Mouse (Mus musculus) monocyte, adult 5-6 weeks (primary cell): ENCODE results near the gene Slc25a30. TPM values are rescaled to one million over a fixed set of nuclear protein-coding genes. Genes with fewer than 3 reads are reported as not detected.

Source experiments
- ATAC-seq: fragments of 153-309, 156-312 bp; replicated peaks from 2 replicates; pipeline ENCODE4 v1.8.0; 2017; ENCODE audit warnings: mild to moderate bottlenecking; ENCODE audit not compliant: low TSS enrichment, insufficient number of reproducible peaks, severe bottlenecking, poor library complexity, low FRiP score
- total RNA-seq: library from RNA; stranded (forward); fragments of 200-1000, 200-491, 200-594 nt; gene quantifications from 3 replicates; pipeline ENCODE4 v1.2.3, GENCODE M21; 2017

Slc25a30 gene
- total RNA-seq, 1 experiment from 2014 or later, result 22.8 TPM

DNA sequence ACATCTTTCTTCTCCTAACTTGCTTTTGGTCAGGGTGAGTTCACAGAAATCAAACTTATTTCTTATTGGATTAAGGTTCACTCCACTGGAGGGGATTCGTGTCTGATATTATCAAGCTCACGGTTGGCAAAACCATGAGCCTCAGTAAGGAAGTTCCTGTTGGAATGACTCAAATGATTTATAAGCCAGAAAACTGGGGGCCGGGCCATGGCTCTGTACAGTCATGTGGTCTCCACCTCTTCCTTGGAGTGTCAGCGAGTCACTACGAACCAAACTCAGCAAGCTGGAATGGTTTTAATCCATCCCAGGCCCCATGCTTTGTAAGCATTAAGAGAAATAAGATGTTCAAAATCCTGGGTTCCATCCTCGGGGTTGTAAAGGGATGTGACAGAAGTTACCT lies 29.9 kb downstream of the Slc25a30 start:
- ATAC-seq, result no peak

- peak; percentile 95 for ATAC-seq
Observed at GRCm38 (mm10) chr14:75753991-75754817, 32.6 kb downstream of the Slc25a30 start, which contains the start of gene Cog3. Cog3 (minus strand) TSS chr14:75754517.

DNA sequence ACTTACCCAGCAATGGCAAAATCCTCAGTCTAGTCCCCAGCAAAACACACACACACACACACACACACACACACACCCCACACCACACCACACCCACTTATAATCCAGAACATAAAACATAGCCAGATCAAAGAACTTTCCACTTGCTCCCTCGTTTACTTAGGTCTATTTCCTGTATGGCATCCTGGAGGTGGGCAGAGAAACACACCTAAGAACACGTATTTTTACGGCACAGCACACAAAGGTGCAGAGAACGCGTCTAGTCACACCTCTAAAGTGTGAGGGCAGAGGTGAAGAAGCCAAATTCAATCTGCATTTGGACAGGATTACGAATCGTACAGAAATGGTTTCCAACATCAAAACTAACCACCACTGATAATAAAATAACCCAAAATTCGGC lies 33.6 kb downstream of the Slc25a30 start:
- no peak for ATAC-seq

- ATAC-seq, result peak; percentile 38; the same call in 1 of the 2 replicates
Observed at GRCm38 (mm10) chr14:75751040-75751439, 35.8 kb downstream of the Slc25a30 start.

DNA sequence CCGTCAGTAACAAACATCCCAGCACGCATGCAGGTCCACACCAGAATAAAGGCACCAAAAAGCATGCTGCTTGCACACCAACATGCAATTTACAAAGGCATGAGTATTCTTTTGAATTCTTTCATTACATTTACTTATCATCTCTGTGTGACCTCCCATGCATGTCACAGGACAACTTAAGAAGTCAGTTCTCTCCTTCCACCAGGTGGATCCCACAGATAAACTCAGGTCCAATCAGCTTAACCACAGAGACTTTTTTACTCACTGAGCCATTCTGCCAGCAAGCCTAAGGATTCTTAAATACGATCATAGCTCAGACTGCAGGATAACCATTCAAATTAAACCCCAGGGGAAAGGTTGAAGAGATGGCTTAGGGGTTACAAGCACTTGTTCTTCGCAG lies 37.7 kb downstream of the Slc25a30 start:
- no peak for ATAC-seq

DNA sequence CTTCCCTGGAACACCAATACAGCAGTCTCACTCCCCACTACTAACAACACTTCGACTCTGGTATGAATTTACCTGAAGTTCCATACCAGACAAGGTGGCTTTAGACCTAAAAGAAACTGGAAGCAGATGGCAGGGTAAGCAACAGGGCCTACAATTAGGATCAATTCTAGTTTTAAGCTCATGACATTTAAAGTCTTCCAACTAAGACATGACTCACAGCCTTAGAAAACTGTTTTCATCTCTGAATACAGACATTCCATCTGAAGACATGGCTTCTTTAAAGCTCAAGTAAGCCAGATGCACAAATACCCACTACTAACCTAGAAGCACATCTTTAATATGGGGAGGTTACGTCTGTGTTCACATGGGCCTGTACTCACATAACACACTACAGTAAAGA lies 38.9 kb downstream of the Slc25a30 start:
- no peak for ATAC-seq

DNA sequence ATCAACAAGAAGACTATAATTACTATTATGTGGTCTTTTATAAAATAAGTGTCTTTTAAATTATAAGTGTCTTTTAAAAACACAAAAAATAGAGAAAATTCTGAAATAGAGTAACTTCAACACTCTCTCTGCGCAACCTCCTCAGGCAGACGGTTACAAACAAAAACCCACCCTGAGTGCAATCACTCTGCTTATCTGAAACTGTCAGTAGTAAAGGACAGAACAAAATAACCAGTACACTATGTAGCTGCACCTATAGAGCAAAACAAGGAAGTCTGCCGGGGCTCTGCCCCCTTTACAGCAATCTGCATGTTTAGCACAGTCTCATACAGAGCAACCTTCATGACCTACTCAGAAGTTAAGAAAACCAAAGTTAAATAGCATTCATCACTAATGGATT lies 44.9 kb downstream of the Slc25a30 start:
- ATAC-seq, result no peak

DNA sequence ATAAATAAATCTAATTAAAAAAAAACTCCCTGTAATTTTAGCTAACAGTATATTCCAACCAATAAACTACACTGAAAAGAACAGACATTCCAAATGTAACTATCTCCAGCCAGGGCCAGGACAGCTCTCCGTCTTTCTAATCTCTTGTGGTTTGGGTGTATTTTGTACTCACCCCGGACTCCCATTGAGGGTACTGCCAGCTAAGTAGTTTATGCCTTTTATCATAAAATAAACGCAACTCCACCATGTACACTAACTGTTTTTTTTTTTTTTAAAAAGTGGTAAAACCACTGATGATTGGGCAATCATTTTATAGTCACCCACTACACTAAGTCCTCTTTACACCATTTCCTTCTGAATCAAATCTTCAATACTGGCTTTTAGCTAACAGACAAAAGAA lies 51.2 kb downstream of the Slc25a30 start:
- no peak for ATAC-seq

GRCm38 (mm10) chr14:75732631-75733030 lies 54.2 kb downstream of the Slc25a30 start:
- ATAC-seq, result no peak

GRCm38 (mm10) chr14:75731361-75731760 lies 55.5 kb downstream of the Slc25a30 start:
- ATAC-seq, result no peak

DNA sequence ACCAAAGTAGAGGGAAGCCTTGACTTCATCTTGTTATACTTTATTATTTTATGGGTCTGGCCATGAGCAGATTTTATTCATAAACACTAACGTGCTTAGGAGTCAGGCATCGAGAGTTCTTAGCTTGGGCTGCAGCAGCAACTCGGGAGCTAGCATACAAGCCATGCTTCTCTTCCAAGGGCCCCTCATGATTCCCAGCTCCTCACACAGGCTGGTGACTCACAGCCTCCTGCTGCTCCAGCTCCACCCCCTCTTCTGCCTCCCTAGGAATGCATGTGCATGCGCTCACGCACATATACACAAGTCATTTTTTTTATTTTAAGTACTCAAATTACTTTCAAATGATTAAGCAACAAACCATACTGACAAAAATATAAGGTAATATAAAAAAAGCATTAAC lies 58.7 kb downstream of the Slc25a30 start:
- ATAC-seq, result no peak

DNA sequence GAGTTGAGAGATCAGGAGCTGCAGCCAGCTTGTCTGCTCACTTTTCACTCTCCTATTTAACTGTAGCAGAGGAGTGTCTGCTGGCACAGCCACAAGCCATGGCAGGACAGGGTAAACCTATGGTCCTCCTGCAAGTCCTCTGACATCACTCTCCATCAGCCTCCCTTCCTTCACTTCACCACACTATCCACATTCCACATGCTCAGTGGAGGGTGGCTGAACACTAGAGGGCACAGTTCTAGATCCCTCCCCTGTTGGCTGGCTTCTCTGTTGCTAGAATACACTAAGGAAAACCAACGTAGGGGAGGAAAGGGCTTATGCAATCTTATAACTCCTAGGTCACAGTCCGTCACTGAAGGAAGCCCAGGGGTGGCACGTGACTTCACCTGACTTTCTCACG lies 59.8 kb downstream of the Slc25a30 start:
- ATAC-seq, result no peak

DNA sequence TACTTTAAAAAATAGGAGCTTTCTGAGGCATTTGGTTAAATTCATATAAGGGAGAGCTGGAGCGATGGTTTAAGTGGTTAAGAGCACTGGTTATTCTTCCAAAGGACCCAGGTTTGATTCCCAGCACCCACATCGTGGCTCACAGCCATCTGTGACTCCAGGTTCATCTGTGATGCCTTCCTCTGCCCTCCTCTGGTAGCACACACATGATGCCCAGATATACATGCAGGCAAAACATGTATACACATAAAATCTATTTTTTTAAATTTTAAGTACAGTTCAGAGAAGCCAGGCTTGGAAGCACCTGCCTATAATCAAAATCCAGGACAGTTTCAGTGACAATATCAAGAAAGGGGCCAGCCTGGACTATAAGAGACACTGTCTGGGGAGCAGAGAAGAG lies 64.0 kb downstream of the Slc25a30 start:
- no peak for ATAC-seq

DNA sequence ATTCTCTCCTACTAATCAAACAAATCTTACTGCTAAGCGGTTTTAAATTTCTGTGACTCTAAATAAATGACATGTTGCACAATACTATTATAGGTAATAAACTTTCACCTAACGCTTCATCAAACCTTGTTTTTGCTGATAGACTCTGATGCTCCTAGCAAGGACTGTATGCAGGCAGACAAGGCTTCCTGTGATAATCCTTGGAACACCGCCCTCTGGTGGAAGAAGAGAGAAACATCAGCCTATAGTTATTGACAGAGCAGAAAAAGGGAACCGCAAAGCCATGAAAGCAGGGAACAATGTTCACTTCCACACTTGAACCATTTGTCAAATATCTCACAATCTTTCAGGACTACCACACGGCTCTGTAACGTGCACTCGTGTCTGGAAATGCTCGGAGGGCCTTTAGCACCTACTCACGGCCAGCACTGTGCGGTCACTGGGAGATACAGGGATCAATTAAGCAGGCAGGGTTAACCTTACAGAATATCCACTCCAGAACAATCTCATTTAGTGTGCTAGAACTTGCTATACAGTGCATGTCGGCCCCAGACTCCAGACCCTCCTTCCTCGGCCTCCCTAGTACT lies 64.8 kb downstream of the Slc25a30 start:
- peak; percentile 87 for ATAC-seq

GRCm38 (mm10) chr14:75720121-75720520 lies 66.7 kb downstream of the Slc25a30 start:
- no peak for ATAC-seq

DNA sequence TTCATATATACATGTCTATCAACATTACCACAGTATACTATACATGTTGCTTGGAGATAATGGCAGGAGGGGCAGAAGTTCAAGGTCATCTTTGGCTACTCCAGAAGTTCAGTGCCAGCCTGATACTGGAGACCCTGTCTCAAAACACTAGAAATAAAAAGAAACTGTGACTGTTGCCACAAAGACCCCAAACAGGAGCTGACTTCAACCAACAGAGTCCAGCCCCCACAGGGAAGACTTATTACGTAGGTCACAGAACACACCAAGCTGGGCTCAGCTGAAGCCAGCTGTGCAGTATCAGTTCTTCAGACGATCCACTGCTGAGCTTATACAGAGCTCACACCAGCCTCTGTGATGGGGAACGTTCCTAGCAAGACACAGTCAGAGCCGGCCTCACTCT lies 70.4 kb downstream of the Slc25a30 start:
- no peak for ATAC-seq

- no peak for ATAC-seq
Observed at GRCm38 (mm10) chr14:75713661-75714060, 73.2 kb downstream of the Slc25a30 start.

DNA sequence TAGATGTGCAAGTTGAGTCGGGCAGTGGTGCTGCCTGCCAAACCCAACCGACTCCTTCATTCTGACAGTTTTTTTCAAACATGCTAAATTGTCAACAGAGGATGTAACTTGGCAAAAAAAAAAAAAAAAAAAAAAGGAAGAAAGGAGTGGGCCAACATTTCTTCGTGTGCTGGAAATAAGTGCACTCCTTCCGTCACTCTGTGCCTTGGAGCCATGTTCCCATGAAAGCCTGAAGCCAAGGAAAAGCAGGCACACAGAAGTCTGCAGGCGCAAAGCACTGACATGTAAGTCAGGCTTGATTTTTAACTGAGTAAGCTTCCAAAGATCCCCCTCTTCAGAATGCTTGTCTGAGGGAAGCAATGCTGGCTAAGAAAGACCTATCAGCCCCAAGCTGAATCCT lies 74.2 kb downstream of the Slc25a30 start:
- no peak for ATAC-seq

DNA sequence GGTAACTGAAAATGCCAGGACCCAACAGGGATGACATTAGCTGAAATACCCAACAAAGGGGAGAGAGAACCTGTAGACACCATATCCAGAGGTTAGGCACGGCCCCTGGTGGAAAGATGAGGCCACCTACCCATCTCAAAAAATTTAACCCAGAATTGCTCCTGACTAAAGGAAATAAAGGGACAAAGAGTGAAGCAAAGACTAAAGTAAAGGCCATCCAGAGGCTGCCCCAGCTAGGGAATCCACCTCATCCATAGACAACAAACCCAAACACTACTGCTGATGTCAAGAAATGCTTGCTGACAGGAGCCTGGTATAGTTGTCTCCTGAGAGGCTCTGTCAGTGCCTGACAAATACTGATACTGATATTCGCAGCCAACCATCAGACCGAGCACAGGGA lies 75.1 kb downstream of the Slc25a30 start:
- ATAC-seq, result no peak
